Mouse (Mus musculus): Measurements from ENCODE around the gene Cdc25a. TPM values are rescaled to one million over a fixed set of nuclear protein-coding genes. Genes with fewer than 3 reads are reported as not detected.

Gene Cdc25a
- polyA plus RNA-seq, 1 experiment from 2014 or later = 13.8 TPM

GRCm38 (mm10) chr9:109909926-109910325, 34.5 kb downstream of the Cdc25a start:
- Histone ChIP-seq H3K36me3 (ENCODE audit: control insufficient read depth, insufficient read depth, low read length) (no peaks in the 10 kb centered on the region), H3K27me3 (ENCODE audit: control insufficient read depth, insufficient read depth, low read length) (no peaks in the 10 kb centered on the region), H3K4me3 (replicated peaks; ENCODE audit: low read depth, low read length) (no peak overlapping the region), H3K4me2 (ENCODE audit: low read length) (no peak overlapping the region), H3K27ac (replicated peaks; ENCODE audit: low read depth, low read length) (no peak overlapping the region), H3K9ac (replicated peaks; ENCODE audit: low read length) (no peak overlapping the region), H3K9me3 (ENCODE audit: control insufficient read depth, low read length) (no peaks in the 10 kb centered on the region), H3K4me1 (ENCODE audit: control insufficient read depth, insufficient read depth, low read length) (0 out of 2 replicates have a peak, but pooled peaks cover 2% of the 10 kb centered on the region)
- DNase-seq (no peak), ATAC-seq (ENCODE audit: low FRiP score, low TSS enrichment) (no peak)
- WGBS = 94% methylated on average over 4 of the region's 4 CpGs

- 89% methylated on average over 7 of the region's 7 CpGs for WGBS
- no peak overlapping the region for H3K9ac ChIP-seq (replicated peaks; ENCODE audit: low read length)
- H3K4me3 ChIP-seq (replicated peaks; ENCODE audit: low read depth, low read length) = no peak overlapping the region
- ATAC-seq (ENCODE audit: low FRiP score, low TSS enrichment) (no peak), DNase-seq (no peak)
- no peak overlapping the region for H3K4me2 ChIP-seq (ENCODE audit: low read length)
- no peaks in the 10 kb centered on the region for H3K36me3 ChIP-seq (ENCODE audit: control insufficient read depth, insufficient read depth, low read length)
- H3K27me3 ChIP-seq (ENCODE audit: control insufficient read depth, insufficient read depth, low read length) = no peaks in the 10 kb centered on the region
- H3K4me1 ChIP-seq (ENCODE audit: control insufficient read depth, insufficient read depth, low read length) = 0 out of 2 replicates have a peak, but pooled peaks cover 2% of the 10 kb centered on the region
- H3K9me3 ChIP-seq (ENCODE audit: control insufficient read depth, low read length) = no peaks in the 10 kb centered on the region
- H3K27ac ChIP-seq (replicated peaks; ENCODE audit: low read depth, low read length) = no peak overlapping the region
Measured at GRCm38 (mm10) chr9:109911779-109912178, 36.4 kb downstream of the Cdc25a start.

- Histone ChIP-seq H3K9ac (replicated peaks; ENCODE audit: low read length) (no peak overlapping the region), H3K36me3 (ENCODE audit: control insufficient read depth, insufficient read depth, low read length) (no peaks in the 10 kb centered on the region), H3K27me3 (ENCODE audit: control insufficient read depth, insufficient read depth, low read length) (no peaks in the 10 kb centered on the region), H3K4me3 (replicated peaks; ENCODE audit: low read depth, low read length) (no peak overlapping the region), H3K4me1 (ENCODE audit: control insufficient read depth, insufficient read depth, low read length) (no peaks in the 10 kb centered on the region), H3K27ac (replicated peaks; ENCODE audit: low read depth, low read length) (no peak overlapping the region), H3K4me2 (ENCODE audit: low read length) (no peak overlapping the region), H3K9me3 (ENCODE audit: control insufficient read depth, low read length) (no peaks in the 10 kb centered on the region)
- no peak for DNase-seq
- ATAC-seq (ENCODE audit: low FRiP score, low TSS enrichment) = no peak
- 76% methylated on average over 4 of the region's 4 CpGs for WGBS
Measured at GRCm38 (mm10) chr9:109914269-109914926, 39.0 kb downstream of the Cdc25a start.

GRCm38 (mm10) chr9:109917931-109918330, 42.6 kb downstream of the Cdc25a start:
- Histone ChIP-seq H3K4me1 (ENCODE audit: control insufficient read depth, insufficient read depth, low read length) (no peaks in the 10 kb centered on the region), H3K4me3 (replicated peaks; ENCODE audit: low read depth, low read length) (no peak overlapping the region), H3K4me2 (ENCODE audit: low read length) (no peak overlapping the region), H3K36me3 (ENCODE audit: control insufficient read depth, insufficient read depth, low read length) (no peaks in the 10 kb centered on the region), H3K9ac (replicated peaks; ENCODE audit: low read length) (no peak overlapping the region), H3K9me3 (ENCODE audit: control insufficient read depth, low read length) (no peaks in the 10 kb centered on the region), H3K27me3 (ENCODE audit: control insufficient read depth, insufficient read depth, low read length) (no peaks in the 10 kb centered on the region), H3K27ac (replicated peaks; ENCODE audit: low read depth, low read length) (no peak overlapping the region)
- ATAC-seq (ENCODE audit: low FRiP score, low TSS enrichment) = no peak
- WGBS = 92% methylated on average over 2 of the region's 2 CpGs
- DNase-seq = no peak

- WGBS = 97% methylated on average over 3 of the region's 3 CpGs
Measured at GRCm38 (mm10) chr9:109929131-109929530, 53.8 kb downstream of the Cdc25a start.

GRCm38 (mm10) chr9:109930063-109930462, 54.7 kb downstream of the Cdc25a start:
- H3K27me3 ChIP-seq (ENCODE audit: control insufficient read depth, insufficient read depth, low read length) = no peaks in the 10 kb centered on the region
- H3K36me3 ChIP-seq (ENCODE audit: control insufficient read depth, insufficient read depth, low read length) = no peaks in the 10 kb centered on the region
- no peak for ATAC-seq (ENCODE audit: low FRiP score, low TSS enrichment)
- H3K9me3 ChIP-seq (ENCODE audit: control insufficient read depth, low read length) = no peaks in the 10 kb centered on the region
- DNase-seq = no peak
- H3K4me2 ChIP-seq (ENCODE audit: low read length) = no peak overlapping the region
- H3K9ac ChIP-seq (replicated peaks; ENCODE audit: low read length) = no peak overlapping the region
- H3K4me3 ChIP-seq (replicated peaks; ENCODE audit: low read depth, low read length) = no peak overlapping the region
- 94% methylated on average over 5 of the region's 5 CpGs for WGBS
- H3K27ac ChIP-seq (replicated peaks; ENCODE audit: low read depth, low read length) = no peak overlapping the region
- peaks cover 8% of the 10 kb centered on the region for H3K4me1 ChIP-seq (ENCODE audit: control insufficient read depth, insufficient read depth, low read length)

More at GRCm38 (mm10) chr9:109929131-109929530, 53.8 kb downstream of the Cdc25a start:
- no peak overlapping the region for H3K9ac ChIP-seq (replicated peaks; ENCODE audit: low read length)
- H3K4me2 ChIP-seq (ENCODE audit: low read length) = no peak overlapping the region
- no peaks in the 10 kb centered on the region for H3K27me3 ChIP-seq (ENCODE audit: control insufficient read depth, insufficient read depth, low read length)
- ATAC-seq (ENCODE audit: low FRiP score, low TSS enrichment) = no peak
- no peak overlapping the region for H3K4me3 ChIP-seq (replicated peaks; ENCODE audit: low read depth, low read length)
- no peak overlapping the region for H3K27ac ChIP-seq (replicated peaks; ENCODE audit: low read depth, low read length)
- no peak for DNase-seq
- no peaks in the 10 kb centered on the region for H3K9me3 ChIP-seq (ENCODE audit: control insufficient read depth, low read length)
- H3K4me1 ChIP-seq (ENCODE audit: control insufficient read depth, insufficient read depth, low read length) = peaks cover 8% of the 10 kb centered on the region
- H3K36me3 ChIP-seq (ENCODE audit: control insufficient read depth, insufficient read depth, low read length) = no peaks in the 10 kb centered on the region

GRCm38 (mm10) chr9:109930752-109931151, 55.4 kb downstream of the Cdc25a start:
- DNase-seq (no peak), ATAC-seq (ENCODE audit: low FRiP score, low TSS enrichment) (no peak)
- H3K4me3 ChIP-seq (replicated peaks; ENCODE audit: low read depth, low read length) = peak overlapping the region; percentile 84
- H3K9ac ChIP-seq (replicated peaks; ENCODE audit: low read length) = 0 out of 2 replicates have a peak overlapping the region, but pooled peaks have one; percentile 54
- H3K27ac ChIP-seq (replicated peaks; ENCODE audit: low read depth, low read length) = peak overlapping the region; percentile 93
- H3K4me1 ChIP-seq (ENCODE audit: control insufficient read depth, insufficient read depth, low read length) = peaks cover 8% of the 10 kb centered on the region
- peak overlapping the region; percentile 82 for H3K4me2 ChIP-seq (ENCODE audit: low read length)
- 79% methylated on average over 6 of the region's 6 CpGs for WGBS
- no peaks in the 10 kb centered on the region for H3K9me3 ChIP-seq (ENCODE audit: control insufficient read depth, low read length)
- no peaks in the 10 kb centered on the region for H3K27me3 ChIP-seq (ENCODE audit: control insufficient read depth, insufficient read depth, low read length)
- H3K36me3 ChIP-seq (ENCODE audit: control insufficient read depth, insufficient read depth, low read length) = no peaks in the 10 kb centered on the region

- WGBS = under 1% methylated on average over 93 of the region's 94 CpGs
- Histone ChIP-seq H3K9ac (replicated peaks; ENCODE audit: low read length) (peak within 1 kb of the TSS; percentile 83), H3K4me3 (replicated peaks; ENCODE audit: low read depth, low read length) (peak within 1 kb of the TSS; percentile 84), H3K36me3 (ENCODE audit: control insufficient read depth, insufficient read depth, low read length) (no peaks in the 10 kb centered on the region), H3K27me3 (ENCODE audit: control insufficient read depth, insufficient read depth, low read length) (no peaks in the 10 kb centered on the region), H3K4me2 (ENCODE audit: low read length) (peak within 1 kb of the TSS; percentile 82), H3K27ac (replicated peaks; ENCODE audit: low read depth, low read length) (peak within 1 kb of the TSS; percentile 93), H3K4me1 (ENCODE audit: control insufficient read depth, insufficient read depth, low read length) (peaks cover 8% of the 10 kb centered on the region), H3K9me3 (ENCODE audit: control insufficient read depth, low read length) (no peaks in the 10 kb centered on the region)
- peak; percentile 98 for ATAC-seq (ENCODE audit: low FRiP score, low TSS enrichment)
- peak; percentile 98 for DNase-seq
Measured at GRCm38 (mm10) chr9:109931257-109932171, 56.1 kb downstream of the Cdc25a start, which contains the start of gene Map4. TSS of gene Map4 (plus strand) at chr9:109931460.

Data from midbrain, embryonic 14.5 days (tissue).